Mouse (Mus musculus): Measurements from ENCODE around the gene Rab3c. TPM values are rescaled to one million over a fixed set of nuclear protein-coding genes. Genes with fewer than 3 reads are reported as not detected.
A peak's percentile ranks its signal among the peaks of the same experiment; 100 is the strongest.

Rab3c gene
- polyA plus RNA-seq, 1 experiment from 2014 or later: 0.56 TPM

DNA sequence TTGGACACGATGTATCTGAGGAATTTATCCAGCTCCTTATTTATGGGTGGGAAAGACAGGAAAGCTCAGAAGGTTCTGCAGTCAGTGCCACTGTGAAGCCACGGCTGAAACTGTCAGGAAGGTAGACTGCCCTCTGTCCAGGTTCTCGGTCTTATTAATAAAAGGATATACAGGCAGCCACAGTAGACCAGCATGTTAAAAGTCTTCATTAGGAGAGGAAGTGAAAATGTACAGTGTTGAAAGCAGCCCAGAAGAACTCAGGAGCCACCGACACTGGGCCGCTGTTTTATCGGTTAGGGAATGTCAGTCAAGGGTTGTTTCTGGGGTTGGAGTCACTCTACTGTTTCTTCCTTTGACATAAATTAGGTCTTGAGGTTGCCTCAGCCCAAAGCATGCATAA lies 245.9 kb downstream of the Rab3c start:
- 86% methylated on average over 6 of the region's 6 CpGs for WGBS
- Histone ChIP-seq H3K4me3 (ENCODE audit: low read length) (no peak overlapping the region), H3K36me3 (ENCODE audit: insufficient read depth, low read length) (no peaks in the 10 kb centered on the region), H3K4me2 (replicated peaks; ENCODE audit: low read depth, low read length) (no peak overlapping the region), H3K4me1 (ENCODE audit: insufficient read depth, low read length) (no peaks in the 10 kb centered on the region), H3K27ac (ENCODE audit: low read length) (no peak overlapping the region), H3K27me3 (ENCODE audit: insufficient read depth, low read length) (0 out of 2 replicates have a peak, but pooled peaks cover 2% of the 10 kb centered on the region), H3K9ac (replicated peaks; ENCODE audit: low read length) (no peak overlapping the region), H3K9me3 (ENCODE audit: low read length) (no peaks in the 10 kb centered on the region)
- no peak for ATAC-seq (ENCODE audit: low FRiP score, low TSS enrichment)

DNA sequence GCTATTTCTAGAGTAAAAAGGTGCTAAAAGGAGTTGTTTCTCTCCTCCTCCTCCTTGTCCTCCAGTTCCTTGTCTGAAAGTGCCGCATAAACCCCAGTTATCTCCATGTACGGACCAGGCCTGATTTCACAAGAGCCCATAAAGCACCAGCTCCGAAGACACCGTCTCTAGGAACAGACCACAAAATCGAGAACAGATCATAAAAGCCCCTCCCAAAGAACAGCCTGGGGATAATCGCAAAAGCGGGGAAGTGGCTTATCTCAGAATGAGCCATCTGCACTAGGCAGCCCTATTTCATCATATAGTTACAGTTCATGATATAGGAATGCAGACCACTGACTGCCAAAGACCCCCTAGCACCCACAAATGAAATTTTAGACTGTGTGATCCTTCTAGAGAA lies 246.8 kb downstream of the Rab3c start:
- ATAC-seq (ENCODE audit: low FRiP score, low TSS enrichment): no peak
- Histone ChIP-seq H3K4me3 (ENCODE audit: low read length) (no peak overlapping the region), H3K27ac (ENCODE audit: low read length) (no peak overlapping the region), H3K27me3 (ENCODE audit: insufficient read depth, low read length) (0 out of 2 replicates have a peak, but pooled peaks cover 2% of the 10 kb centered on the region), H3K4me2 (replicated peaks; ENCODE audit: low read depth, low read length) (no peak overlapping the region), H3K4me1 (ENCODE audit: insufficient read depth, low read length) (no peaks in the 10 kb centered on the region), H3K9me3 (ENCODE audit: low read length) (no peaks in the 10 kb centered on the region), H3K36me3 (ENCODE audit: insufficient read depth, low read length) (no peaks in the 10 kb centered on the region), H3K9ac (replicated peaks; ENCODE audit: low read length) (no peak overlapping the region)
- 77% methylated on average over 7 of the region's 7 CpGs for WGBS

DNA sequence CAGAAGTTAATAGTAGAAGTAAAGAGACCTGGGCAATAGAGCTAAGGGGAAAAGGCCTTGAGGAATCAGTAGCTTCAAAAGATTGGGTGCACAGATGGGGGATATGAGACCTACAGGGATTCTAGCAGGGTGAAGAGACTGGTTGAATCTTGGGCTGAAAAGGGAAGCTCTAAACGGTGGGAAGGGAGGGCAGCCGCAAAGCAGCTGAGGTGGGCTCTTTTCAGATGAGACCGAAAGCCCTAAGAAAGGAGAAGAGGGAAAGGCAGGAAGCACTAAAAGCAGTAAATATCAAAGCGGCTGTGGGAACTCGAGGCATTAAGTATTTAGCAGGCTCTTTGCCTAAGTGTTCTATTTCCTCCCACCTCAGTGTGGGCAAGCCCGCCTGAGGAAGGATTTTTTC lies 248.9 kb downstream of the Rab3c start:
- no peak for ATAC-seq (ENCODE audit: low FRiP score, low TSS enrichment)
- WGBS: 5% methylated on average over 6 of the region's 6 CpGs
- H3K27me3 ChIP-seq (ENCODE audit: insufficient read depth, low read length): 0 out of 2 replicates have a peak, but pooled peaks cover 2% of the 10 kb centered on the region
- H3K4me3 ChIP-seq (ENCODE audit: low read length): no peak overlapping the region
- no peak overlapping the region for H3K9ac ChIP-seq (replicated peaks; ENCODE audit: low read length)
- H3K4me2 ChIP-seq (replicated peaks; ENCODE audit: low read depth, low read length): no peak overlapping the region
- H3K36me3 ChIP-seq (ENCODE audit: insufficient read depth, low read length): no peaks in the 10 kb centered on the region
- H3K9me3 ChIP-seq (ENCODE audit: low read length): no peaks in the 10 kb centered on the region
- H3K27ac ChIP-seq (ENCODE audit: low read length): no peak overlapping the region
- H3K4me1 ChIP-seq (ENCODE audit: insufficient read depth, low read length): no peaks in the 10 kb centered on the region

DNA sequence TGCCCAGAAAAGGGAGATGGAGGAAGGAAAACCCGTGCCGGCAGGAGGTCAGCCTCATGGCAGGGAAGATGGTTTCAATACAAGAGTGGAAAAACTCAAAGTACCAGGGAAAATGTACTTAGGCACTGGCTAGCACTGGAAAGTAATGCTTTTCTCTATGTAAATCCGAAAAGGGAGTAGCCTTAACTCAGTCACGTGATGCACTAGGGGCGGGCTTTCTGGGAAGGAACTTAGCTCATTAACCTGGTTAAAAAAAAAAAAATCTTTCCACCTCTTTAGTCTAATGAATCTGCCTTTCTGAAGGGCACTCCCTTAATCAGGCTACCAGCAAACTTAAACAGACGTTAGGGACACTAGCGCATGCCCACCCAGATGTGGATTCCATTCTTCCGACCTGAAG lies 249.7 kb downstream of the Rab3c start:
- WGBS: 65% methylated on average over 8 of the region's 8 CpGs
- Histone ChIP-seq H3K36me3 (ENCODE audit: insufficient read depth, low read length) (no peaks in the 10 kb centered on the region), H3K4me3 (ENCODE audit: low read length) (no peak overlapping the region), H3K4me1 (ENCODE audit: insufficient read depth, low read length) (no peaks in the 10 kb centered on the region), H3K9me3 (ENCODE audit: low read length) (no peaks in the 10 kb centered on the region), H3K4me2 (replicated peaks; ENCODE audit: low read depth, low read length) (no peak overlapping the region), H3K9ac (replicated peaks; ENCODE audit: low read length) (no peak overlapping the region), H3K27ac (ENCODE audit: low read length) (no peak overlapping the region), H3K27me3 (ENCODE audit: insufficient read depth, low read length) (0 out of 2 replicates have a peak, but pooled peaks cover 2% of the 10 kb centered on the region)
- no peak for ATAC-seq (ENCODE audit: low FRiP score, low TSS enrichment)

DNA sequence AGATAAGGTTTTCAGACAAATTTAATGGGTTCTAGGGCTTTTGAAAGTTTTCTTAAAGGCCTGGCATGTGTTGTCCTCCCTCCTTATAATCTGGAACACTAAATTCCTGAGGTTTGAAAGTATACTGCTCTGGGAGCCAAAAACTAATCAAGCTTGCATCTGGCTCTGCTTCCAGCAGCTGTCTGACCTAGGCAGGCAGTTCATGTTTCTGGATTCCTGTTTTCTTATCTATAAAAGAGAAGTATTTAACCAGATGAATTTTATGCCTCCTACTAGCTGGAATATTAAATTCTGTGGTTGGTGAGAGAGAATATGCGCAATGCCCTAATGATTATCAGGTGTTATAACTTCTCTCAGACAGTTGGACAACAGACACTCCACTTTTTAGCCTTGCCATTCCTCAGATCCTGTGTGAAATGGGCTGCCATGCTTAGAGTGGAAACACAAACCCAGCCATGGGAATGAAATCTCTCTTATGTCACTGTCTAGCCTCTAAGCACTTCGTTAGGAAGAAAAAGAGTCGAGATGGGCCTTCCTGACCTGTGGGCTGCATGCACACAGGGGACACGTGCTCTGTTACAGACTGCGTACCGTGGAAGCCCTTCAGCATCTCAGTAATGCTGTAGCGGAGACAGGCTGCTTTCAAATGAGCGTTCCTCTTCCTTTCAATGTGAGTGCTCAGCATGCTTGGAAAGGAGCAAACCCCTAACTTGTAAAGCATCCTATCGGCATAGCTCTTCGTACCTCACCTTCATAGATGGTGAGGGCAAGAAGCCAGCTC lies 256.2 kb downstream of the Rab3c start:
- no peaks in the 10 kb centered on the region for H3K36me3 ChIP-seq (ENCODE audit: insufficient read depth, low read length)
- no peak overlapping the region for H3K4me3 ChIP-seq (ENCODE audit: low read length)
- no peak overlapping the region for H3K4me2 ChIP-seq (replicated peaks; ENCODE audit: low read depth, low read length)
- ATAC-seq (ENCODE audit: low FRiP score, low TSS enrichment): no peak
- H3K9me3 ChIP-seq (ENCODE audit: low read length): no peaks in the 10 kb centered on the region
- H3K4me1 ChIP-seq (ENCODE audit: insufficient read depth, low read length): peaks cover 1% of the 10 kb centered on the region; the same call in 1 of the 2 replicates
- no peak overlapping the region for H3K9ac ChIP-seq (replicated peaks; ENCODE audit: low read length)
- WGBS: 77% methylated on average over 10 of the region's 10 CpGs
- no peak overlapping the region for H3K27ac ChIP-seq (ENCODE audit: low read length)
- H3K27me3 ChIP-seq (ENCODE audit: insufficient read depth, low read length): no peaks in the 10 kb centered on the region; the same call in 1 of the 2 replicates

DNA sequence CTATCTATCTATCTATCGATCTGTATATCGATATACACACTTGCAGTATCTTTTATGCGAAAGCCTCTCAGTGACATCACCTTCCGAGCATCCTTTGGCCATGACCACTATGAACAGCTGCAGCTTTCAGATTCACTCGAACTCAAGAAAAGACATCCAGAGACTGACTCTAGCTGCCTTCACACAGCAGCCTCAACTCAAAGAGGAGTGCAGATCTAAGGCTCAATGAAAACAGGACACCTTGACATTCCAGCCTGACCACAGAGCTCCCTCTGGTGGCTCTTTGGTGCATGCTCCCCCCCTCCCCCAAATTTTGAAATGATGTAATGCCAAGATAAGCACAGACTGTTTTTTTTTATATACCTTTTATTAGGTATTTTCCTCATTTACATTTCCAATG lies 257.8 kb downstream of the Rab3c start:
- no peaks in the 10 kb centered on the region for H3K36me3 ChIP-seq (ENCODE audit: insufficient read depth, low read length)
- H3K27me3 ChIP-seq (ENCODE audit: insufficient read depth, low read length): no peaks in the 10 kb centered on the region; the same call in 1 of the 2 replicates
- H3K4me2 ChIP-seq (replicated peaks; ENCODE audit: low read depth, low read length): no peak overlapping the region
- 82% methylated on average over 5 of the region's 5 CpGs for WGBS
- no peaks in the 10 kb centered on the region for H3K9me3 ChIP-seq (ENCODE audit: low read length)
- no peak overlapping the region for H3K9ac ChIP-seq (replicated peaks; ENCODE audit: low read length)
- no peak overlapping the region for H3K27ac ChIP-seq (ENCODE audit: low read length)
- peaks cover 11% of the 10 kb centered on the region for H3K4me1 ChIP-seq (ENCODE audit: insufficient read depth, low read length)
- no peak for ATAC-seq (ENCODE audit: low FRiP score, low TSS enrichment)
- H3K4me3 ChIP-seq (ENCODE audit: low read length): no peak overlapping the region

DNA sequence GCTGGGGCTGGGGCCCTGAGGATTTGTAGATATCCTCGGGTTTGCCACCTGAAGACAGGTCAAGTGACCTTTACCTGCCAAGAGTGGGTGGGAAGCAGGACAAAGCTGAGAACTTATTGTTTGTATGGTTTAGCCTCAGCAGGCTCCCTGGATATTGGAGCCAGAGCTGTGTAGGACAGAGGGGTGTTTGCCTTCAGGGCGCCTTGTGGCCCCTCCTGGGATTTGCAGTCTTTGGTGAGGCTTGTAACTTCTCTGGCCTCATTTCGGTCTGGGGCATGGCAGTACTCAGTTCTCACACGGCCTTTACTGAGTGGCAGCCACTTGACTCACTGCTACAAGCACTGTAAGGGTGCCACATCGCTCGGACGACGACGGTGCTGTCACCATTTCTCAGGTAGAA lies 261.0 kb downstream of the Rab3c start:
- peak overlapping the region; percentile 40; the same call in 1 of the 2 replicates for H3K4me3 ChIP-seq (ENCODE audit: low read length)
- no peaks in the 10 kb centered on the region for H3K36me3 ChIP-seq (ENCODE audit: insufficient read depth, low read length)
- peaks cover 11% of the 10 kb centered on the region for H3K4me1 ChIP-seq (ENCODE audit: insufficient read depth, low read length)
- no peak overlapping the region for H3K27ac ChIP-seq (ENCODE audit: low read length)
- peak overlapping the region; percentile 72 for H3K4me2 ChIP-seq (replicated peaks; ENCODE audit: low read depth, low read length)
- H3K27me3 ChIP-seq (ENCODE audit: insufficient read depth, low read length): peaks cover 4% of the 10 kb centered on the region; the same call in 1 of the 2 replicates
- no peak overlapping the region for H3K9ac ChIP-seq (replicated peaks; ENCODE audit: low read length)
- H3K9me3 ChIP-seq (ENCODE audit: low read length): no peaks in the 10 kb centered on the region
- ATAC-seq (ENCODE audit: low FRiP score, low TSS enrichment): peak; percentile 44
- WGBS: 51% methylated on average over 9 of the region's 9 CpGs

DNA sequence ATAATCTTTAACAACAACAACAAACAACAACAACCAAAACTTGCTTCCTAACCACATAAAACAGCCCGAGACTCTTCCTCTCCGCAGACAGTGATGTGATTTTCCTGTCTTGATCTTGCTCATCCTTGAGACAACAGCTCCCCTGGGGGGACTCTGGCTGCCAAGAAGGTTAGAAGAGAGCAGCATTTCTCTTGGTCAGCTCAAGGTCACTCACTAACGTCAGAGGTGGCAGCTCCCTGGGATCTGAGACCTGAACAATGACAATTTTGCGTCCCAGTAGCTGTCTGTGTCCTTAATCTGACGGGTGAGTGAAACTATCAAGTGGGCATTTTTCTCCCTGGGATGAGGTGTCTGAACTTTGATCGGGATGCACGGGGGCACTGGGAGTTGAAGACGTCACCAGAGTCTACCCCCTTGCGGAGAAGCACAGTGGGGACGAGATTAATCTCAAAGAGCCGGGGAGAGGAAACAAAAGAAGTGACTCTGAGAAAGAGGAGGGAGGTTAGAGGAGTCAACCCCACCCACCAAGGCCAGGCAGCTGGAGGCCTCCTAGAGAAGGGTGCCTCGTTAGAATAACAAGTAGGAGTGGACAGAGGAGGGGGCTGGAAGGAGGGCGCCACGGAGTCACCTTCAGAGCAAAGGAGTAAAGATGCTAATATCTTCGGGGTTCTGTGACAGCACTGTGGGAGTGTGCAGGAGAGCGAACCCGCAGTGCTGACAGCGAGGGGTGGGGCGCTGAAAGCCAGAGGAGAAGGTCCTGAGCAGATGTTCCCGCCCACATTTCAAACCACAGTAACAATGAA lies 261.7 kb downstream of the Rab3c start:
- no peak overlapping the region for H3K27ac ChIP-seq (ENCODE audit: low read length)
- H3K4me3 ChIP-seq (ENCODE audit: low read length): peak overlapping the region; percentile 40
- no peaks in the 10 kb centered on the region for H3K9me3 ChIP-seq (ENCODE audit: low read length)
- 0 out of 2 replicates have a peak overlapping the region, but pooled peaks have one; percentile 2 for H3K9ac ChIP-seq (replicated peaks; ENCODE audit: low read length)
- 2% methylated on average over 20 of the region's 20 CpGs for WGBS
- peaks cover 11% of the 10 kb centered on the region for H3K4me1 ChIP-seq (ENCODE audit: insufficient read depth, low read length)
- peak; percentile 74 for ATAC-seq (ENCODE audit: low FRiP score, low TSS enrichment)
- H3K36me3 ChIP-seq (ENCODE audit: insufficient read depth, low read length): no peaks in the 10 kb centered on the region
- peak overlapping the region; percentile 72 for H3K4me2 ChIP-seq (replicated peaks; ENCODE audit: low read depth, low read length)
- peaks cover 4% of the 10 kb centered on the region; the same call in 1 of the 2 replicates for H3K27me3 ChIP-seq (ENCODE audit: insufficient read depth, low read length)

DNA sequence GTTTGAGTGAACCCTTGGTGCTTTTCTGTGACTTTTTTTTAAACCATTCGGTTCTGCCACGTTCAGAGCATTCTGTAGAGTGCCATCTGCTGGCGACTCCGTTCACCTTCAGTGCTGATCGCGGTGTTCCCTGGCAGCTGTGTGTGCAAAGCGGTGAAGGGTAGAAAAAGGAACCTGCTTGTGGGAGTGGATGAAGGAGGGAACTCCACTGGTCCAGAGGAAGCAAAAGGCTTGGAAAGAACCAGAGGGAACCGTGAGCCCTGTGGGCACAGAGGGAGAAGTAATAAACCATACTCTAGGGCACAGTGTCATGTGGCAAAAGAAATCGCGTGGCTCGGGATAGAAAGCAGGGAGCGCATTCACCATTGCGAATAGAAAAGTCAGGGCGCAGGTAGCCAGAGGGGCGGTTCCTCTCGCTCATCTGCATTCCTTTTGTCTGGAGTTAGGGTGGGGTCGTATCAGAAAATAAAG lies 262.3 kb downstream of the Rab3c start:
- WGBS: under 1% methylated on average over 17 of the region's 17 CpGs
- peak; percentile 81; the same call in 1 of the 2 replicates for ATAC-seq (ENCODE audit: low FRiP score, low TSS enrichment)
- no peaks in the 10 kb centered on the region for H3K36me3 ChIP-seq (ENCODE audit: insufficient read depth, low read length)

More for the DNA sequence above, 262.3 kb downstream of the Rab3c start:
- no peak overlapping the region for H3K27ac ChIP-seq (ENCODE audit: low read length)
- H3K9ac ChIP-seq (replicated peaks; ENCODE audit: low read length): peak overlapping the region; percentile 54
- peak overlapping the region; percentile 40 for H3K4me3 ChIP-seq (ENCODE audit: low read length)
- peaks cover 11% of the 10 kb centered on the region for H3K4me1 ChIP-seq (ENCODE audit: insufficient read depth, low read length)
- H3K4me2 ChIP-seq (replicated peaks; ENCODE audit: low read depth, low read length): peak overlapping the region; percentile 72
- no peaks in the 10 kb centered on the region for H3K9me3 ChIP-seq (ENCODE audit: low read length)
- peaks cover 4% of the 10 kb centered on the region; the same call in 1 of the 2 replicates for H3K27me3 ChIP-seq (ENCODE audit: insufficient read depth, low read length)
